12 mouse cellular contexts compared by ENCODE assay signal in genomic region chr5:38152201-38153108, GRCm38 (mm10). TPM values are rescaled to one million over a fixed set of nuclear protein-coding genes. Genes with fewer than 3 reads are reported as not detected.
DNase-seq lines count a peak whose midpoint lies in the region; ATAC-seq and TF ChIP-seq lines count a peak whose summit lies in the region.
"Had no signal": no experiment of that assay in that cellular context is flagged by ENCODE, and none has a peak within 500 bp of the region (broad histone marks: within the 10 kb centered on the region; RNA-seq: fewer than 3 reads in every experiment).

No protein-coding gene starts in this region.

- H3K4me1 ChIP-seq in forebrain, embryonic 13.5 days = peaks cover 81% of the 10 kb centered on the region
- peaks cover 6% of the 10 kb centered on the region; the same call in 1 of the 2 replicates for H3K4me1 ChIP-seq in forebrain, embryonic 11.5 days (replicated peaks; ENCODE audit: control insufficient read depth, insufficient read depth, low read length)
- H3K4me1 ChIP-seq in hindbrain, postnatal 0 days (ENCODE audit: insufficient read depth, low read length) = peaks cover 34% of the 10 kb centered on the region; the same call in 1 of the 2 replicates
- H3K4me1 ChIP-seq: liver, embryonic 15.5 days had no signal

- intact Hi-C loops in left cerebral cortex, postnatal 36 days (cut with DNase I) = no loop called here

- H3K4me2 ChIP-seq in forebrain, embryonic 13.5 days = peak overlapping the region; percentile 34
- no peak overlapping the region for H3K4me2 ChIP-seq in forebrain, embryonic 11.5 days (ENCODE audit: low read depth, low read length, severe bottlenecking)
- H3K4me2 ChIP-seq in hindbrain, postnatal 0 days (ENCODE audit: low read depth, low read length) = peak overlapping the region; percentile 13; the same call in 1 of the 2 replicates
- H3K4me2 ChIP-seq: embryonic facial prominence, embryonic 12.5 days; liver, embryonic 15.5 days had no signal

- no peaks in the 10 kb centered on the region for H3K27me3 ChIP-seq in forebrain, embryonic 13.5 days
- no peaks in the 10 kb centered on the region for H3K27me3 ChIP-seq in forebrain, embryonic 11.5 days (ENCODE audit: control insufficient read depth, insufficient read depth, low read length)
- H3K27me3 ChIP-seq in hindbrain, postnatal 0 days (ENCODE audit: insufficient read depth, low read length) = no peaks in the 10 kb centered on the region
- H3K27me3 ChIP-seq: embryonic facial prominence, embryonic 12.5 days had no signal

- ATAC-seq in forebrain, embryonic 13.5 days = no peak; the same call in 1 of the 2 replicates
- no peak for ATAC-seq in forebrain, embryonic 11.5 days (replicated peaks; ENCODE audit: low FRiP score)
- ATAC-seq in hindbrain, postnatal 0 days = no peak

- H3K4me3 ChIP-seq in forebrain, embryonic 13.5 days = 0 out of 2 replicates have a peak overlapping the region, but pooled peaks have one; percentile 20
- H3K4me3 ChIP-seq in forebrain, embryonic 11.5 days (ENCODE audit: low read depth, low read length) = no peak overlapping the region
- H3K4me3 ChIP-seq in hindbrain, postnatal 0 days (ENCODE audit: low read length) = no peak overlapping the region
- H3K4me3 ChIP-seq: embryonic facial prominence, embryonic 12.5 days; liver, embryonic 15.5 days had no signal

- peak overlapping the region; percentile 21; the same call in 1 of the 2 replicates for H3K9ac ChIP-seq in forebrain, embryonic 13.5 days
- no peak overlapping the region for H3K9ac ChIP-seq in forebrain, embryonic 11.5 days (ENCODE audit: low read length)
- H3K9ac ChIP-seq in hindbrain, postnatal 0 days (replicated peaks; ENCODE audit: low read length) = no peak overlapping the region
- H3K9ac ChIP-seq: embryonic facial prominence, embryonic 12.5 days; liver, embryonic 15.5 days had no signal

- H3K27ac ChIP-seq in forebrain, embryonic 13.5 days = no peak overlapping the region
- H3K27ac ChIP-seq in forebrain, embryonic 11.5 days (ENCODE audit: low read depth, low read length) = no peak overlapping the region
- H3K27ac ChIP-seq in hindbrain, postnatal 0 days = peak overlapping the region; percentile 41; the same call in 1 of the 2 replicates
- H3K27ac ChIP-seq: embryonic facial prominence, embryonic 12.5 days; liver, embryonic 15.5 days had no signal

- peaks cover 100% of the 10 kb centered on the region for H3K36me3 ChIP-seq in forebrain, embryonic 13.5 days (ENCODE audit: poor library complexity, severe bottlenecking)
- peaks cover 48% of the 10 kb centered on the region for H3K36me3 ChIP-seq in forebrain, embryonic 11.5 days (ENCODE audit: control insufficient read depth, insufficient read depth, low read length)
- peaks cover 48% of the 10 kb centered on the region for H3K36me3 ChIP-seq in hindbrain, postnatal 0 days (ENCODE audit: insufficient read depth, low read length)
- H3K36me3 ChIP-seq: liver, embryonic 15.5 days had no signal

- 80% methylated on average over 10 of the region's 10 CpGs for WGBS in forebrain, embryonic 13.5 days
- 90% methylated on average over 10 of the region's 10 CpGs for WGBS in forebrain, embryonic 11.5 days
- WGBS in hindbrain, postnatal 0 days = 56% methylated on average over 10 of the region's 10 CpGs

- H3K9me3 ChIP-seq in forebrain, embryonic 13.5 days (replicated peaks) = no peaks in the 10 kb centered on the region; the same call in 1 of the 2 replicates
- no peaks in the 10 kb centered on the region for H3K9me3 ChIP-seq in forebrain, embryonic 11.5 days (ENCODE audit: control insufficient read depth, low read length)
- H3K9me3 ChIP-seq in hindbrain, postnatal 0 days (ENCODE audit: low read length) = no peaks in the 10 kb centered on the region
- H3K9me3 ChIP-seq: liver, embryonic 15.5 days had no signal

- no peak for TF ChIP-seq CTCF in hindbrain, postnatal 0 days (IDR thresholded peaks at IDR 0.05; ENCODE audit: low read depth)

- no peak for DNase-seq in forebrain, embryonic 11.5 days (ENCODE audit: low spot score)
- peak; percentile 45 for DNase-seq in NIH3T3 (ENCODE audit: low read depth)
- peak; percentile 45 to 71 for DNase-seq in cerebellum, postnatal 14 days
- DNase-seq in hindbrain, postnatal 0 days (ENCODE audit: low spot score) = no peak
- no peak for DNase-seq in right cerebral cortex, adult 18-20 months
- no peak for DNase-seq in embryo, embryonic 9.5 days (ENCODE audit: extremely low spot score)
- DNase-seq in left cerebral cortex, postnatal 36 days (ENCODE audit: low spot score in 2 of 2) = no peak
- DNase-seq: heart, postnatal 36 days; right cerebral cortex, postnatal 25 days had no signal

RNA-seq across cellular contexts. Expression of gene Nsg1, which starts 7.3 kb away (rescaled TPM):
- polyA plus RNA-seq in forebrain, embryonic 13.5 days (2015; fragmentation: Nextera tagmentation; extraction: Ambion mirVana) = 636 and 754 TPM in 2 replicates
- polyA plus RNA-seq in forebrain, embryonic 11.5 days (2014; fragmentation: Nextera tagmentation; extraction: Ambion mirVana) = 54.3 and 76.1 TPM in 2 replicates
- 1,011 and 1,051 TPM in 2 replicates for total RNA-seq in hindbrain, postnatal 0 days (2014; rRNA removed)
- polyA plus RNA-seq in hindbrain, postnatal 0 days (2015; fragmentation: Nextera tagmentation; extraction: Ambion mirVana) = 1,463 and 1,578 TPM in 2 replicates
- total RNA-seq in left cerebral cortex, postnatal 36 days (2021) = 100 to 1,000 TPM; 460 to 493 TPM

Comparison
In these comparisons a context has a peak if more than half of its experiments do, and no peak if none do; other contexts are left out.
1. DNase-seq: peak in NIH3T3 (single experiment) and cerebellum, postnatal 14 days (2 of 2); none in forebrain, embryonic 11.5 days (single experiment), hindbrain, postnatal 0 days (single experiment), right cerebral cortex, adult 18-20 months (single experiment), embryo, embryonic 9.5 days (single experiment) and left cerebral cortex, postnatal 36 days (0 of 2).